Mouse (Mus musculus): ENCODE measurements at regions not wholly inside any gene's neighbourhood (a gene's known extent, or its start where the extent isn't known, plus 50 kb on each side); places are given as distances from the start of the nearest gene placed in this dataset.

GRCm38 (mm10) chr9:46891829-46892228, 106.7 kb upstream of the Gm4791 start:
- 78% methylated on average over 1 of the region's 1 CpGs for WGBS
- H3K27ac ChIP-seq (ENCODE audit: insufficient read depth, low read depth, low read length): no peak overlapping the region
- no peak overlapping the region for H3K4me3 ChIP-seq (ENCODE audit: insufficient read depth, low read depth, low read length)
- no peak for TF ChIP-seq POLR2A (IDR thresholded peaks at IDR 0.05; ENCODE audit: insufficient read depth, low read depth, low read length)
- no peak for TF ChIP-seq CTCF (IDR thresholded peaks at IDR 0.05; ENCODE audit: insufficient read depth, low read depth, low read length)
- peaks cover 3% of the 10 kb centered on the region; the same call in 1 of the 2 replicates for H3K4me1 ChIP-seq (ENCODE audit: control insufficient read depth, insufficient read depth, low read length)

GRCm38 (mm10) chr9:46889933-46890662, 108.4 kb upstream of the Gm4791 start:
- peak overlapping the region; percentile 57; the same call in 1 of the 2 replicates for H3K27ac ChIP-seq (ENCODE audit: insufficient read depth, low read depth, low read length)

GRCm38 (mm10) chr9:46871211-46871994, 127.1 kb upstream of the Gm4791 start:
- no peak overlapping the region for H3K27ac ChIP-seq (ENCODE audit: insufficient read depth, low read depth, low read length)
- no peak overlapping the region for H3K4me3 ChIP-seq (ENCODE audit: insufficient read depth, low read depth, low read length)
- TF ChIP-seq CTCF (IDR thresholded peaks at IDR 0.05; ENCODE audit: insufficient read depth, low read depth, low read length) (no peak), POLR2A (IDR thresholded peaks at IDR 0.05; ENCODE audit: insufficient read depth, low read depth, low read length) (no peak)
- WGBS: 83% methylated on average over 8 of the region's 8 CpGs
- no peaks in the 10 kb centered on the region for H3K4me1 ChIP-seq (ENCODE audit: control insufficient read depth, insufficient read depth, low read length)

More at GRCm38 (mm10) chr9:46889933-46890662, 108.4 kb upstream of the Gm4791 start:
- 79% methylated on average over 4 of the region's 4 CpGs for WGBS
- H3K4me1 ChIP-seq (ENCODE audit: control insufficient read depth, insufficient read depth, low read length): no peaks in the 10 kb centered on the region
- no peak overlapping the region for H3K4me3 ChIP-seq (ENCODE audit: insufficient read depth, low read depth, low read length)
- TF ChIP-seq POLR2A (IDR thresholded peaks at IDR 0.05; ENCODE audit: insufficient read depth, low read depth, low read length) (no peak), CTCF (IDR thresholded peaks at IDR 0.05; ENCODE audit: insufficient read depth, low read depth, low read length) (no peak)

- TF ChIP-seq POLR2A (IDR thresholded peaks at IDR 0.05; ENCODE audit: insufficient read depth, low read depth, low read length) (no peak), CTCF (IDR thresholded peaks at IDR 0.05; ENCODE audit: insufficient read depth, low read depth, low read length) (no peak)
- Histone ChIP-seq H3K4me1 (ENCODE audit: control insufficient read depth, insufficient read depth, low read length) (peaks cover 2% of the 10 kb centered on the region; the same call in 1 of the 2 replicates), H3K4me3 (ENCODE audit: insufficient read depth, low read depth, low read length) (no peak overlapping the region), H3K27ac (ENCODE audit: insufficient read depth, low read depth, low read length) (no peak overlapping the region)
- 57% methylated on average over 4 of the region's 4 CpGs for WGBS
Observed at GRCm38 (mm10) chr9:46863934-46864333, 134.6 kb upstream of the Gm4791 start.

- no peaks in the 10 kb centered on the region for H3K4me1 ChIP-seq (ENCODE audit: control insufficient read depth, insufficient read depth, low read length)
- TF ChIP-seq POLR2A (IDR thresholded peaks at IDR 0.05; ENCODE audit: insufficient read depth, low read depth, low read length) (no peak), CTCF (IDR thresholded peaks at IDR 0.05; ENCODE audit: insufficient read depth, low read depth, low read length) (no peak)
- H3K4me3 ChIP-seq (ENCODE audit: insufficient read depth, low read depth, low read length): no peak overlapping the region
- 98% methylated on average over 13 of the region's 13 CpGs for WGBS
- H3K27ac ChIP-seq (ENCODE audit: insufficient read depth, low read depth, low read length): no peak overlapping the region
Observed at GRCm38 (mm10) chr9:46851753-46852152, 146.8 kb upstream of the Gm4791 start.

- Histone ChIP-seq H3K27ac (ENCODE audit: insufficient read depth, low read depth, low read length) (no peak overlapping the region), H3K4me1 (ENCODE audit: control insufficient read depth, insufficient read depth, low read length) (no peaks in the 10 kb centered on the region), H3K4me3 (ENCODE audit: insufficient read depth, low read depth, low read length) (no peak overlapping the region)
- TF ChIP-seq CTCF (IDR thresholded peaks at IDR 0.05; ENCODE audit: insufficient read depth, low read depth, low read length): no peak
- no peak for TF ChIP-seq POLR2A (IDR thresholded peaks at IDR 0.05; ENCODE audit: insufficient read depth, low read depth, low read length)
- WGBS: 83% methylated on average over 10 of the region's 10 CpGs
Observed at GRCm38 (mm10) chr9:46851336-46851735, 147.2 kb upstream of the Gm4791 start.

- no peak for TF ChIP-seq POLR2A (IDR thresholded peaks at IDR 0.05; ENCODE audit: insufficient read depth, low read depth, low read length)
- TF ChIP-seq CTCF (IDR thresholded peaks at IDR 0.05; ENCODE audit: insufficient read depth, low read depth, low read length): no peak
- Histone ChIP-seq H3K27ac (ENCODE audit: insufficient read depth, low read depth, low read length) (no peak overlapping the region), H3K4me1 (ENCODE audit: control insufficient read depth, insufficient read depth, low read length) (no peaks in the 10 kb centered on the region), H3K4me3 (ENCODE audit: insufficient read depth, low read depth, low read length) (no peak overlapping the region)
- WGBS: 60% methylated on average over 3 of the region's 3 CpGs
Observed at GRCm38 (mm10) chr9:46845276-46845675, 153.3 kb upstream of the Gm4791 start.

- WGBS: 90% methylated on average over 7 of the region's 7 CpGs
- Histone ChIP-seq H3K4me1 (ENCODE audit: control insufficient read depth, insufficient read depth, low read length) (no peaks in the 10 kb centered on the region), H3K27ac (ENCODE audit: insufficient read depth, low read depth, low read length) (no peak overlapping the region), H3K4me3 (ENCODE audit: insufficient read depth, low read depth, low read length) (no peak overlapping the region)
- TF ChIP-seq POLR2A (IDR thresholded peaks at IDR 0.05; ENCODE audit: insufficient read depth, low read depth, low read length) (no peak), CTCF (IDR thresholded peaks at IDR 0.05; ENCODE audit: insufficient read depth, low read depth, low read length) (no peak)
Observed at GRCm38 (mm10) chr9:46843781-46844180, 154.8 kb upstream of the Gm4791 start.

GRCm38 (mm10) chr9:46841571-46841970, 157.0 kb upstream of the Gm4791 start:
- H3K4me1 ChIP-seq (ENCODE audit: control insufficient read depth, insufficient read depth, low read length): no peaks in the 10 kb centered on the region
- TF ChIP-seq CTCF (IDR thresholded peaks at IDR 0.05; ENCODE audit: insufficient read depth, low read depth, low read length): no peak
- TF ChIP-seq POLR2A (IDR thresholded peaks at IDR 0.05; ENCODE audit: insufficient read depth, low read depth, low read length): no peak
- H3K27ac ChIP-seq (ENCODE audit: insufficient read depth, low read depth, low read length): no peak overlapping the region
- 89% methylated on average over 6 of the region's 6 CpGs for WGBS
- H3K4me3 ChIP-seq (ENCODE audit: insufficient read depth, low read depth, low read length): no peak overlapping the region

Data from olfactory bulb, adult 2 months (tissue).